Mouse (Mus musculus) hindbrain, embryonic 11.5 days (tissue): ENCODE measurements around the gene Aimp2. TPM values are rescaled to one million over a fixed set of nuclear protein-coding genes. Genes with fewer than 3 reads are reported as not detected.

ENCODE experiments used
- ATAC-seq: fragments of 200-750 bp; cut with Nextera tagmentation; 2 replicates; pipeline ENCODE4 v1.8.0; 2017; ENCODE audit warnings: mild to moderate bottlenecking, moderate TSS enrichment, moderate library complexity; ENCODE audit not compliant: low FRiP score
- DNase-seq: peaks from one replicate; pipeline ENCODE4 v3.0.0-alpha.2; 2015; ENCODE audit warnings: low spot score
- H3K27ac ChIP-seq: fragments of 300-500 bp; sonication (generic); 2 replicates; pipeline ENCODE4 v1.5.1; 2014; ENCODE audit warnings: mild to moderate bottlenecking, low read depth, low read length
- H3K27me3 ChIP-seq: fragments of 300-500 bp; sonication (generic); 2 replicates; pipeline ENCODE4 v1.6.1; 2014; ENCODE audit warnings: mild to moderate bottlenecking, low read length, moderate library complexity, mixed read lengths; ENCODE audit not compliant: control insufficient read depth, insufficient read depth
- H3K36me3 ChIP-seq: fragments of 300-500 bp; sonication (generic); 2 replicates; pipeline ENCODE4 v1.6.1; 2014; ENCODE audit warnings: mild to moderate bottlenecking, low read length, moderate library complexity, mixed read lengths; ENCODE audit not compliant: control insufficient read depth, insufficient read depth
- H3K4me1 ChIP-seq: fragments of 300-500 bp; sonication (generic); replicated peaks from 2 replicates; pipeline ENCODE4 v1.6.1; 2014; ENCODE audit warnings: low read length, mixed read lengths; ENCODE audit not compliant: control insufficient read depth, insufficient read depth
- H3K4me2 ChIP-seq: fragments of 300-500 bp; sonication (generic); replicated peaks from 2 replicates; pipeline ENCODE4 v1.6.1; 2014; ENCODE audit warnings: mild to moderate bottlenecking, low read depth, low read length
- H3K4me3 ChIP-seq: fragments of 300-500 bp; sonication (generic); 2 replicates; pipeline ENCODE4 v1.5.1; 2014; ENCODE audit warnings: low read depth, low read length
- H3K9ac ChIP-seq: fragments of 300-500 bp; sonication (generic); 2 replicates; pipeline ENCODE4 v1.6.1; 2014; ENCODE audit warnings: low read depth, low read length
- H3K9me3 ChIP-seq: fragments of 300-500 bp; sonication (generic); 2 replicates; pipeline ENCODE4 v1.6.1; 2016; ENCODE audit warnings: low read length; ENCODE audit not compliant: control insufficient read depth
- WGBS: fragments of 180-500 bp; shearing (Covaris S2); extraction: QIAGEN DNeasy Blood & Tissue Kit; methylation state at CpG from one replicate; pipeline ENCODE4 v1.1.7; 2014; 5-methylcytosine and 5-hydroxymethylcytosine counted together
- polyA plus RNA-seq: library from polyadenylated mRNA; unstranded; fragments of >200 nt; fragmentation: Nextera tagmentation; extraction: Ambion mirVana; gene quantifications from 2 replicates; pipeline ENCODE4 v1.2.1, GENCODE M21; 2014

Gene Aimp2
- polyA plus RNA-seq, 1 experiment from 2014 or later, result 103 TPM

DNA sequence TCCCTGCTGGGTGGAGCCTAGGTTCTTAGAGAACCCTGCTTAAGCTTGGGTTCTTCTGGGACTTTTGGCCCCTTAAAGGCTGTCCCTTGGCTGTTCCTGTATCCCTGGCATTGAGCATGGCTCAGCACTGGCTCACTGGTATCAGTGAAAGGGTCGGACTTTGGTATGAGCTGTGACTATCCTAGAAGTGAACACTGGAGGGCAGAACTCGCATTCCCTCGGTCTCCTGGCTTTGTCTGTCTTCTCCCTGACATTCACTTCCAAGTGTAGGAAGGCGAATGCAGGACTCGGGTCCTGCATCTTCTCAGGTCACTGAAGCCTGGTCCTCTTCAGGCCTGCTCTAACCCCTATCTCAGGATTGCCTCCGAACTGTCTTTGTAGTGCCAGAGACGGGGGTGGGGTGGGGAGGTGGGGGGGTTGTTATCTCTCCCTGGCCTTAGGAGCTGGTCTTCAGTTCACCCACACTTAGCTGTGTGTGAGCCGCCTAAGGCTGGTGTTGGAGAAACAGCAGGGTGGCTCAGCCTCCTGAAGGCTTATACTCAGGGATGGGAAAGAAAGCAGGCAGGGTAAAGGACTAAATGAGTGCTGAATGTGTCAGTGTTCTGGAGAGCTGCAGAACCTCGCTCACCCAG is 17.3 kb downstream of the Aimp2 start:
- 79% methylated on average over 9 of the region's 9 CpGs for WGBS
- no peaks in the 10 kb centered on the region for H3K27me3 ChIP-seq

DNA sequence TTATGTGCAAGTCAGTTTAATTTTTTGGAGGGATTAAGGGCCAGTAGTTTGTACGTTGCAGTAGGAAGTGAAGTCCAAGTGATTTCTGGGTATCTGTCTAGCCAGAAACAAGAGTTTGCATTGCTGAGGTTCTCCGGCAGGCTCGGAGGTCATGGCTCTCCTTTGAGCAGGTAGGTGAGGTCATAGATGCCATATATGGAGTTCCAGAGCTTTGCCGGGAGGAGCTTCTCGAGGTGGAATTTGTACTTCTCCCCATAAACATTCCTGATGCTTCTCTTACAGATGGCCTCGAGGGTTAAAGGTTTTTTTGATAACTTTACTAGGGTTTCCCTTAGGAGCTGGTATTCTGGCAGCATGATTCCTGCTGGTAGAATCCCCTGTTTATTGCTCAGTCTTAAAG is 18.9 kb downstream of the Aimp2 start:
- Histone ChIP-seq H3K36me3 (peaks cover 7% of the 10 kb centered on the region), H3K4me2 (no peak overlapping the region)
- 91% methylated on average over 6 of the region's 6 CpGs for WGBS

More for the DNA sequence above, 17.3 kb downstream of the Aimp2 start:
- Histone ChIP-seq H3K4me2 (no peak overlapping the region), H3K9me3 (no peaks in the 10 kb centered on the region), H3K4me3 (no peak overlapping the region), H3K27ac (no peak overlapping the region), H3K9ac (no peak overlapping the region), H3K4me1 (no peaks in the 10 kb centered on the region), H3K36me3 (peaks cover 3% of the 10 kb centered on the region; the same call in 1 of the 2 replicates)
- no peak for ATAC-seq
- DNase-seq, result no peak

DNA sequence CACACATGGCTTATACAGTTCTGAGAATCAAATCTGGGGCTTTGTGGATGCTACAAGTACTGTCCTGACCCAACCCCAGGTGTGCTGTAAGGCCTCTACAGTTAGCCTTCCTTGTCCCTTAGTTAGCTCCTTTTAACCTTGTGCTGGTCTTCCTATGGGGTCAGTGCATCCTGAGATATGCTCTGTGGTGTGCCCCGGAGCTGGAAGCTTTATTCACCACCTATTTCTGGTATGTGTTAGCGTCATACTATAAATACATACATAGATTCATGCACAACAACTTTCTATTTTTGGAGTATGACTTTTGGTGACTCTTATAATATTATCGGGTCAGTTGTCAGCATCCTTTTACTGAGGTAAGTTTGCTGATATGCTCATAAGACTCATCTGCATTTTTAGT is 24.4 kb downstream of the Aimp2 start:
- H3K27ac ChIP-seq, result no peak overlapping the region
- H3K9me3 ChIP-seq, result no peaks in the 10 kb centered on the region
- no peak overlapping the region for H3K4me2 ChIP-seq
- peaks cover 19% of the 10 kb centered on the region for H3K36me3 ChIP-seq
- H3K9ac ChIP-seq, result no peak overlapping the region
- ATAC-seq (no peak), DNase-seq (no peak)
- no peak overlapping the region for H3K4me3 ChIP-seq
- 97% methylated on average over 3 of the region's 3 CpGs for WGBS
- H3K4me1 ChIP-seq, result no peaks in the 10 kb centered on the region
- no peaks in the 10 kb centered on the region for H3K27me3 ChIP-seq

More for the DNA sequence above, 18.9 kb downstream of the Aimp2 start:
- no peaks in the 10 kb centered on the region for H3K4me1 ChIP-seq
- H3K4me3 ChIP-seq, result no peak overlapping the region
- H3K9ac ChIP-seq, result no peak overlapping the region
- no peaks in the 10 kb centered on the region for H3K27me3 ChIP-seq
- DNase-seq (no peak), ATAC-seq (no peak)
- no peaks in the 10 kb centered on the region for H3K9me3 ChIP-seq
- no peak overlapping the region for H3K27ac ChIP-seq

DNA sequence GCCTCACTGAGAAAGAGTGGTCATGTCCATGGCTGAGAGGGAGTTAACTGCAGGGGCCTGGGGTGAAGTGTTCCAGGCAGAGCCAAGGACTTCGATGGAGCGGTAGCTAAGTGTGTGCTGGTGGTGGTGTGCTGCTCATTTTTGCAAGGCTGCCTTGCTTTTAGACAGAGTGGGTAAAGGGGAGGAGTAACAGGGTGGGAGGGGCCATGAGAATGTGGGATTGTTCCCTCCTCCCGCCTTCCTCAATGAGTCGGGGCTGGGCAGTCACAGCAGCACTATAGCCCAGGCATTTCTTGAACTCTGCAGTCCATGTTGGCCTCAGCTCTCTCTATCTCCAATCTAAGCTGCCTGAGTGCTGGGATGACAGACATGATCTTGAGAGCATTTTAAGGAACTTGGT is 35.1 kb downstream of the Aimp2 start:
- H3K9ac ChIP-seq, result no peak overlapping the region
- no peaks in the 10 kb centered on the region for H3K9me3 ChIP-seq
- H3K4me2 ChIP-seq, result no peak overlapping the region
- WGBS, result 80% methylated on average over 4 of the region's 4 CpGs
- no peaks in the 10 kb centered on the region for H3K4me1 ChIP-seq
- DNase-seq (no peak), ATAC-seq (no peak)
- H3K4me3 ChIP-seq, result no peak overlapping the region
- no peak overlapping the region for H3K27ac ChIP-seq
- no peaks in the 10 kb centered on the region for H3K27me3 ChIP-seq
- 0 out of 2 replicates have a peak, but pooled peaks cover 4% of the 10 kb centered on the region for H3K36me3 ChIP-seq

DNA sequence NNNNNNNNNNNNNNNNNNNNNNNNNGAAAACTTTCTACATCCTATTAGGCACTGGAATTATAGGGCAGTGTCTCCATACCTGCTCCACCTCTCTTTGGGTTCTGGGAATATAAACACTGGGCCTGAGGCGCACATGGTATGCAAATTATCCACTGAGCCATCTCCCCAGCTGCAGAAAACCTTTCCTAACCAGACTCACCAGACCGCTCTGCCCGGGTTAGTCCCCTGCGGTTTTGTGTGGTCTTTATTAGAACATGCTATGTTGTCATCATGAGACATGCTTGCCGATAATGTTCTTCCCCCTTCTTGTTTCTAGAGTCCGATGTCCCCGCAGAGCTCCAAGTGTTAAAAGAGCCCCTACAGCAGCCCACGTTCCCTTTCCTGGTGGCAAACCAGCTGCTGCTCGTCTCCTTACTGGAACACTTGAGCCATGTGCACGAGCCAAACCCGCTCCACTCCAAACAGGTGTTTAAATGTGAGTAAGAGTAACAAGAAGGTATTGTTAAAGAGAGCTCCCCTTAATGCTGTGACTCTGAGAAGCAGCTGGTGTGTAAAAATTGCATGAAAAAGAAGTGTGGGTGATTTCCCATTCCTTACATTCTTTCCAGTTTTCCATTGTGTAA is 38.0 kb downstream of the Aimp2 start:
- Histone ChIP-seq H3K9me3 (no peaks in the 10 kb centered on the region), H3K36me3 (0 out of 2 replicates have a peak, but pooled peaks cover 4% of the 10 kb centered on the region), H3K4me1 (no peaks in the 10 kb centered on the region), H3K27me3 (no peaks in the 10 kb centered on the region), H3K4me2 (no peak overlapping the region), H3K9ac (no peak overlapping the region), H3K4me3 (no peak overlapping the region), H3K27ac (no peak overlapping the region)
- DNase-seq (no peak), ATAC-seq (no peak)
- 92% methylated on average over 11 of the region's 11 CpGs for WGBS

Other genes starting within 250 kb of the Aimp2 start
- gene Usp42, start 177.6 kb downstream of the Aimp2 start, polyA plus RNA-seq, result 29.6 and 30.9 TPM in 2 replicates
- 51.4 and 55.2 TPM in 2 replicates for gene Eif2ak1, start 92.1 kb downstream of the Aimp2 start, polyA plus RNA-seq
- 0.38 and 0.40 TPM in 2 replicates for gene Ankrd61, start 12.2 kb downstream of the Aimp2 start, polyA plus RNA-seq
- 29.5 and 31.6 TPM in 2 replicates for gene Pms2, start 117 bp upstream of the Aimp2 start, polyA plus RNA-seq
- 0.79 and 2.3 TPM in 2 replicates for gene Gm42421, start 18.3 kb upstream of the Aimp2 start, polyA plus RNA-seq
- 1.0 and 2.9 TPM in 2 replicates for gene Rsph10b, start 23.2 kb upstream of the Aimp2 start, polyA plus RNA-seq
- gene Ccz1, start 105.0 kb upstream of the Aimp2 start, polyA plus RNA-seq, result 118 and 121 TPM in 2 replicates
- 0.46 TPM in 1 of 2 replicates, not detected in the other for gene Ocm, start 116.8 kb upstream of the Aimp2 start, polyA plus RNA-seq
- 5.6 and 5.8 TPM in 2 replicates for gene Lmtk2, start 190.6 kb upstream of the Aimp2 start, polyA plus RNA-seq